Mouse (Mus musculus) limb, embryonic 15.5 days (tissue): ENCODE measurements around the gene Pcsk4. TPM values are rescaled to one million over a fixed set of nuclear protein-coding genes. Genes with fewer than 3 reads are reported as not detected.

Source experiments
- ATAC-seq: fragments of 200-750 bp; cut with Nextera tagmentation; 2 replicates; pipeline ENCODE4 v1.8.0; 2017; ENCODE audit warnings: low read depth, moderate TSS enrichment; ENCODE audit not compliant: insufficient number of reproducible peaks, low FRiP score, low TSS enrichment
- H3K27ac ChIP-seq: fragments of 300-500 bp; sonication (generic); 2 replicates; pipeline ENCODE4 v1.5.1; 2015; ENCODE audit warnings: moderate library complexity, mild to moderate bottlenecking, inconsistent platforms
- H3K27me3 ChIP-seq: fragments of 300-500 bp; sonication (generic); 2 replicates; pipeline ENCODE4 v1.6.1; 2015; ENCODE audit warnings: inconsistent platforms
- H3K36me3 ChIP-seq: fragments of 300-500 bp; sonication (generic); 2 replicates; pipeline ENCODE4 v1.6.1; 2015; ENCODE audit warnings: inconsistent platforms
- H3K4me1 ChIP-seq: fragments of 300-500 bp; sonication (generic); 2 replicates; pipeline ENCODE4 v1.6.1; 2015; ENCODE audit warnings: inconsistent platforms
- H3K4me2 ChIP-seq: fragments of 300-500 bp; sonication (generic); 2 replicates; pipeline ENCODE4 v1.6.1; 2015; ENCODE audit warnings: mild to moderate bottlenecking, inconsistent platforms
- H3K4me3 ChIP-seq: fragments of 300-500 bp; sonication (generic); 2 replicates; pipeline ENCODE4 v1.5.1; 2015; ENCODE audit warnings: mild to moderate bottlenecking, inconsistent platforms
- H3K9ac ChIP-seq: fragments of 300-500 bp; sonication (generic); 2 replicates; pipeline ENCODE4 v1.6.1; 2015; ENCODE audit warnings: inconsistent platforms
- H3K9me3 ChIP-seq: fragments of 300-500 bp; sonication (generic); 2 replicates; pipeline ENCODE4 v1.6.1; 2016; ENCODE audit warnings: inconsistent platforms
- WGBS: fragments of 180-500 bp; shearing (Covaris S2); methylation state at CpG from one replicate; pipeline ENCODE4 v1.1.7; 2015; 5-methylcytosine and 5-hydroxymethylcytosine counted together
- polyA plus RNA-seq: library from polyadenylated mRNA; unstranded; fragments of >200 nt; fragmentation: Nextera tagmentation; extraction: Ambion mirVana; gene quantifications from 2 replicates; pipeline ENCODE4 v1.2.1, GENCODE M21; 2015

The Pcsk4 gene
- polyA plus RNA-seq, 1 experiment from 2014 or later, result 5.0 TPM

DNA sequence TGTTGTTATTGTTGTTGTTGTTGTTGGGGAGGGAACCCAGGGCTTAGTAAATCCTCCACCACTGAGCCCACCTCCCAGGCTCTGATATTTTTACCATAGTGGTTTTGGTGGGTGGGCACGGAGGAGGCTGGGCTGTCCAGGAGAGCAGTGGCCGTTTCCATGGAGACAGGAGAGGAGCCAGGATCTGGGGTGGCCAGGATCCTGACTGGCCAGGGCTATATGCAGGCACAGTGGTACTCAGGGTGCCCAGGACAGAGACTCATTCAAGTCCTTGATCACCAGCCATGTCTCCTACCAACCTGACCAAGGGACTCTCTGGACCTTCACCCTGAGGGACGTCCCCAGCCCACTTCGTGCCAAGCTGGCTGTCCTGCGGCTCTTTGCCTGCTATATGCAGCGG lies 34.4 kb upstream of the Pcsk4 start:
- Histone ChIP-seq H3K4me1 (no peaks in the 10 kb centered on the region), H3K27me3 (peaks cover 39% of the 10 kb centered on the region), H3K4me2 (no peak overlapping the region), H3K9me3 (no peaks in the 10 kb centered on the region), H3K4me3 (no peak overlapping the region), H3K27ac (no peak overlapping the region), H3K9ac (no peak overlapping the region), H3K36me3 (no peaks in the 10 kb centered on the region)
- ATAC-seq, result no peak
- 34% methylated on average over 6 of the region's 6 CpGs for WGBS

- peaks cover 73% of the 10 kb centered on the region for H3K27me3 ChIP-seq
- 0 out of 2 replicates have a peak, but pooled peaks have one; percentile 25 for ATAC-seq
- no peaks in the 10 kb centered on the region for H3K9me3 ChIP-seq
- H3K27ac ChIP-seq, result no peak overlapping the region
- H3K4me1 ChIP-seq, result peaks cover 27% of the 10 kb centered on the region
- WGBS, result 7% methylated on average over 28 of the region's 31 CpGs
- H3K9ac ChIP-seq, result 0 out of 2 replicates have a peak overlapping the region, but pooled peaks have one; percentile 1
- peak overlapping the region; percentile 42 for H3K4me2 ChIP-seq
- H3K36me3 ChIP-seq, result no peaks in the 10 kb centered on the region
- H3K4me3 ChIP-seq, result peak overlapping the region; percentile 24
These were observed 28.8 kb upstream of the Pcsk4 start for GRCm38 (mm10) chr10:80357994-80358639.

- peaks cover 78% of the 10 kb centered on the region for H3K27me3 ChIP-seq
- peaks cover 27% of the 10 kb centered on the region for H3K4me1 ChIP-seq
- 26% methylated on average over 7 of the region's 7 CpGs for WGBS
- no peak overlapping the region; the same call in 1 of the 2 replicates for H3K4me2 ChIP-seq
- no peaks in the 10 kb centered on the region for H3K36me3 ChIP-seq
- H3K9me3 ChIP-seq, result no peaks in the 10 kb centered on the region
- no peak overlapping the region for H3K27ac ChIP-seq
- peak overlapping the region; percentile 38 for H3K4me3 ChIP-seq
- H3K9ac ChIP-seq, result no peak overlapping the region
- no peak for ATAC-seq
These were observed 28.0 kb upstream of the Pcsk4 start for GRCm38 (mm10) chr10:80357336-80357735.

- WGBS, result 3% methylated on average over 34 of the region's 34 CpGs
- no peak overlapping the region for H3K27ac ChIP-seq
These were observed 27.4 kb upstream of the Pcsk4 start for GRCm38 (mm10) chr10:80356737-80357136.

GRCm38 (mm10) chr10:80356001-80356682 lies 26.8 kb upstream of the Pcsk4 start, which contains the start of gene Plk5:
Plk5 (plus strand) TSS chr10:80356459.
- peak within 1 kb of the TSS; percentile 38 for H3K4me3 ChIP-seq
- H3K9me3 ChIP-seq, result no peaks in the 10 kb centered on the region
- no peaks in the 10 kb centered on the region for H3K36me3 ChIP-seq
- peak within 1 kb of the TSS; percentile 35; the same call in 1 of the 2 replicates for H3K9ac ChIP-seq
- WGBS, result 1% methylated on average over 53 of the region's 53 CpGs
- ATAC-seq, result no peak
- H3K4me1 ChIP-seq, result peaks cover 27% of the 10 kb centered on the region
- H3K4me2 ChIP-seq, result peak within 1 kb of the TSS; percentile 69
- H3K27me3 ChIP-seq, result peaks cover 90% of the 10 kb centered on the region
- no peak within 1 kb of the TSS for H3K27ac ChIP-seq

More at GRCm38 (mm10) chr10:80356737-80357136, 27.4 kb upstream of the Pcsk4 start:
- H3K36me3 ChIP-seq, result no peaks in the 10 kb centered on the region
- peaks cover 27% of the 10 kb centered on the region for H3K4me1 ChIP-seq
- peak overlapping the region; percentile 69 for H3K4me2 ChIP-seq
- H3K9me3 ChIP-seq, result no peaks in the 10 kb centered on the region
- peak overlapping the region; percentile 35; the same call in 1 of the 2 replicates for H3K9ac ChIP-seq
- peaks cover 84% of the 10 kb centered on the region for H3K27me3 ChIP-seq
- H3K4me3 ChIP-seq, result peak overlapping the region; percentile 38
- no peak for ATAC-seq

DNA sequence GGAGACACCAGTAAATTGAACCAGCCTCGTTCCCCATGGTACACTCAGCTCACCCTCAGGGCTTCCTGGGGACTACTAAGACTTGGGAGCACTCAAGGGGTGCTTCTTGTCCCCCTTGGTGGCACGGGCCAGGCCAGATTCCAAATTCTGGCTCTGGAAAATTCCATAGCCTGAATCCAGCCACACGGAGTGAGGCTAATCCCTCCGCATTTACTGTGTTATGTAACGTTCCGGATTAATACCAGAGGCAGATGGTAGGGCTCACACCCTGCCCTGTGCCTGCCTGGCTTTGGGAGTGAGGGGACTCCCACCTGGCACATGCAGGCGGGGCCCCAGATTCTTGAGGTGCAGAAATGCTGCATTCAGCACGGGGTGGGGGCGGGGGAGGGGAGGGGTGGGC lies 26.1 kb upstream of the Pcsk4 start:
- H3K4me1 ChIP-seq, result peaks cover 28% of the 10 kb centered on the region
- H3K4me2 ChIP-seq, result no peak overlapping the region
- H3K4me3 ChIP-seq, result no peak overlapping the region
- H3K36me3 ChIP-seq, result no peaks in the 10 kb centered on the region
- ATAC-seq, result no peak
- H3K27ac ChIP-seq, result no peak overlapping the region
- peaks cover 96% of the 10 kb centered on the region for H3K27me3 ChIP-seq
- WGBS, result 10% methylated on average over 9 of the region's 9 CpGs
- H3K9me3 ChIP-seq, result no peaks in the 10 kb centered on the region
- H3K9ac ChIP-seq, result no peak overlapping the region

DNA sequence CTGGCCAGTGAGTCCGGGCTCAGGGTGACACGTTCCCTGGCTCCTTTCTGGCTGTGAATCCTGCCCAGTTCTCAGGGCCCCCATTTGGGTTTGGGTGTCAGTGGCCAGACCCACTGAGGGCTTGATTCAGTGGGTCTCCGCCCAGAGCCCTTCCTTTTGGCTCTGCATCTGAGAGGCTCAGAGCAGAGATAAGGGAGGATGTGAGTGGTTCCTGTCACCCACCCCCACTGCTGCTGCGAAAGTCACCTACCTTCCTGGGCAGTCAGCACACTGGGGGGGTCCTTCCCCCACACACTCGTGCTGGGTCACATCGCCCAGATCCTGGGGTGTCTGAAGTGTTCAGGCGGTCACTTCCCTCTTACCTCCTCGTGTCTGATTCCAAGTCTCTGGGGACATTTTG lies 23.4 kb upstream of the Pcsk4 start:
- peaks cover 41% of the 10 kb centered on the region for H3K4me1 ChIP-seq
- no peaks in the 10 kb centered on the region for H3K9me3 ChIP-seq
- peaks cover 97% of the 10 kb centered on the region for H3K27me3 ChIP-seq
- no peak for ATAC-seq
- no peak overlapping the region for H3K4me3 ChIP-seq
- H3K36me3 ChIP-seq, result no peaks in the 10 kb centered on the region
- H3K9ac ChIP-seq, result no peak overlapping the region
- no peak overlapping the region for H3K4me2 ChIP-seq
- WGBS, result 59% methylated on average over 8 of the region's 8 CpGs
- H3K27ac ChIP-seq, result no peak overlapping the region

GRCm38 (mm10) chr10:80351896-80352295 lies 22.6 kb upstream of the Pcsk4 start:
- H3K27me3 ChIP-seq, result peaks cover 97% of the 10 kb centered on the region
- H3K4me1 ChIP-seq, result peaks cover 40% of the 10 kb centered on the region
- no peaks in the 10 kb centered on the region for H3K36me3 ChIP-seq
- H3K4me2 ChIP-seq, result no peak overlapping the region
- no peak for ATAC-seq
- no peaks in the 10 kb centered on the region for H3K9me3 ChIP-seq
- 24% methylated on average over 11 of the region's 11 CpGs for WGBS
- H3K4me3 ChIP-seq, result no peak overlapping the region
- H3K9ac ChIP-seq, result no peak overlapping the region
- H3K27ac ChIP-seq, result no peak overlapping the region

DNA sequence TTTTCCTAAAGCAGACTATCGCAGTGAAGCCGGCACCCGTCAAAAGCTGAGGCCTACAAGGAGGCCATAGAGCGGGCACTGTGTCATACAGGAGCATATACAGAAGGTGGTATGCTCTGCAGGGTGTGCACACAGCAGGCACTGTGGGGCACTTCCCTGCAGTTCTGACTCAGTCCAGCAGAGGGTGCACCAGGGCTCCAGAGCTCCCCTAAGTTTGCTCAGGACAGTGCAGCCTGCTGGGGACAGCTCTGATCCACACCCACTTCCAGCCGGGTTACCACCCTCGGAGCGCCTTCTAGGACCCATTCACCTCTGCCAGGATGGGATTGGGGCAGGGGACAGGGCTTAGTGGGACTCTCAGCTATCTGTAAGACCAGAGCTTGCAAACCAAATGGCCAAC lies 21.0 kb upstream of the Pcsk4 start:
- Histone ChIP-seq H3K27ac (no peak overlapping the region), H3K9ac (no peak overlapping the region), H3K9me3 (no peaks in the 10 kb centered on the region), H3K4me1 (peaks cover 27% of the 10 kb centered on the region), H3K36me3 (no peaks in the 10 kb centered on the region), H3K4me3 (no peak overlapping the region), H3K4me2 (no peak overlapping the region), H3K27me3 (peaks cover 95% of the 10 kb centered on the region)
- ATAC-seq, result peak; percentile 61
- WGBS, result 6% methylated on average over 7 of the region's 7 CpGs

DNA sequence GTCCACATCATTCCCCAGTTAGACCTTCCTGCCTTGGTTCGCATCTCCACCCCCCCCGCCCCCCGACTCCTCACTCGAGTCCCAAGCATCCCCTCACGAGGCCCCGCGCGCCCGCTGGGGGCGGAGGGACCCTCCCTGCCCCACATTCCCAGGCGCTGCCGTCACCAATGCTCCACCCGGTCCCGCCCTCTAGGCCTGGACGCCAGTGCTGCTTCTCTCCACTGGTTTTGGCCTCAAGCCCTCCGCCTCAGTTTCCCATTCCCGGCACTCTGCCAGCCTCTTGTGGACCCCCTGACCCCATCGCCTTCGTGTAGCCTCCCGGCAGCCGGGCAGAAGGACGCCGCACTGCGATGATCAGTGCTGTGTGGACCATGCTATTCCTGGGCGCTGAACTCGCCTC lies 19.7 kb upstream of the Pcsk4 start:
- no peaks in the 10 kb centered on the region for H3K36me3 ChIP-seq

DNA sequence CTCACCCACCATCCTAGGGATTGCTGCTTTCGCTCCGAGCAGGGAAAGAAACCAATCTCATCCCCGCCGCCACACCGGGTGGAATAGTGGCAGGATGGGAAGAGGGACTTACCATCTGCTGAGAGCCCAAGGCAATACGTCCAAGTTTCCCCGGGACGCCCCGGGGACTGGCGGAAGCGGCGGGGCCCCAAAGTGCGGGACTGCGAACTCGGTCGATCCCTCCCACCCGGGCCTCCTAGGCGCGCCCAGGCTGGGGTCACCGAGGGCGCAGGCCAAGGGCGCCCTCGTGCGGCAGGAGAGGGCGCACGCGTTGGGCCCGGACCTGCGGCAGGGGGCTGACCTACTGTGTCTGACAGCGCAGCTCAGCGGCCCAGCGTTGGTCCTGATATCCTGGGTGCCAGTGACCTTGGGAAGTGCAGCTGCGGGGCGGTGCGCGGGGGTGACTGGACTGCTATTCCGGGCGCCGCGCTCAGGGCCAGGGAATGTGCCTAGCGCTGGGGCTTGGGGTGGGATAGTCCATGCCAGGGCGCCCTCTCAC lies 19.0 kb upstream of the Pcsk4 start, which contains the start of gene Adamtsl5:
Gene Adamtsl5 (minus strand): TSS at position 169 of the 538 bp plus-strand sequence.
- Histone ChIP-seq H3K4me3 (peak within 1 kb of the TSS; percentile 38), H3K4me1 (peaks cover 47% of the 10 kb centered on the region), H3K27me3 (peaks cover 97% of the 10 kb centered on the region), H3K36me3 (no peaks in the 10 kb centered on the region), H3K27ac (0 out of 2 replicates have a peak within 1 kb of the TSS, but pooled peaks have one; percentile 13), H3K4me2 (peak within 1 kb of the TSS; percentile 52), H3K9me3 (no peaks in the 10 kb centered on the region), H3K9ac (peak within 1 kb of the TSS; percentile 31; the same call in 1 of the 2 replicates)
- ATAC-seq, result peak; percentile 50
- WGBS, result 1% methylated on average over 41 of the region's 42 CpGs

More for the DNA sequence above, 19.7 kb upstream of the Pcsk4 start:
- Histone ChIP-seq H3K27me3 (peaks cover 96% of the 10 kb centered on the region), H3K9ac (peak overlapping the region; percentile 31; the same call in 1 of the 2 replicates), H3K9me3 (no peaks in the 10 kb centered on the region), H3K27ac (0 out of 2 replicates have a peak overlapping the region, but pooled peaks have one; percentile 13), H3K4me1 (peaks cover 40% of the 10 kb centered on the region), H3K4me3 (peak overlapping the region; percentile 38), H3K4me2 (peak overlapping the region; percentile 52)
- ATAC-seq, result no peak
- WGBS, result 10% methylated on average over 26 of the region's 26 CpGs
